Mouse (Mus musculus) heart, embryonic 13.5 days (tissue): ENCODE measurements around the gene Atpif1. TPM values are rescaled to one million over a fixed set of nuclear protein-coding genes. Genes with fewer than 3 reads are reported as not detected.

Source experiments
- ATAC-seq: fragments of 200-750 bp; cut with Nextera tagmentation; 2 replicates; pipeline ENCODE4 v1.8.0; 2017; ENCODE audit warnings: moderate TSS enrichment; ENCODE audit not compliant: insufficient number of reproducible peaks, low FRiP score, low TSS enrichment; ENCODE audit errors: extremely low read depth
- H3K27ac ChIP-seq: fragments of 300-500 bp; sonication (generic); replicated peaks from 2 replicates; pipeline ENCODE4 v1.5.1; 2015; ENCODE audit warnings: moderate library complexity, mild to moderate bottlenecking, inconsistent platforms
- H3K27me3 ChIP-seq: fragments of 300-500 bp; sonication (generic); replicated peaks from 2 replicates; pipeline ENCODE4 v1.6.1; 2015; ENCODE audit warnings: mild to moderate bottlenecking, inconsistent platforms
- H3K36me3 ChIP-seq: fragments of 300-500 bp; sonication (generic); 2 replicates; pipeline ENCODE4 v1.6.1; 2015; ENCODE audit warnings: mild to moderate bottlenecking, inconsistent platforms
- H3K4me1 ChIP-seq: fragments of 300-500 bp; sonication (generic); 2 replicates; pipeline ENCODE4 v1.6.1; 2015; ENCODE audit warnings: inconsistent platforms
- H3K4me2 ChIP-seq: fragments of 300-500 bp; sonication (generic); 2 replicates; pipeline ENCODE4 v1.6.1; 2015; ENCODE audit warnings: inconsistent platforms, mild to moderate bottlenecking, moderate library complexity
- H3K4me3 ChIP-seq: fragments of 300-500 bp; sonication (generic); 2 replicates; pipeline ENCODE4 v1.5.1; 2015; ENCODE audit warnings: moderate library complexity, mild to moderate bottlenecking, inconsistent platforms
- H3K9ac ChIP-seq: fragments of 300-500 bp; sonication (generic); 2 replicates; pipeline ENCODE4 v1.6.1; 2015; ENCODE audit warnings: inconsistent platforms, mild to moderate bottlenecking, moderate library complexity
- H3K9me3 ChIP-seq: fragments of 300-500 bp; sonication (generic); 2 replicates; pipeline ENCODE4 v1.6.1; 2016; ENCODE audit warnings: inconsistent platforms
- WGBS: fragments of 180-500 bp; shearing (Covaris S2); methylation state at CpG from one replicate; pipeline ENCODE4 v1.1.7; 2015; ENCODE audit warnings: mixed read lengths; 5-methylcytosine and 5-hydroxymethylcytosine counted together
- polyA plus RNA-seq: library from polyadenylated mRNA; unstranded; fragments of >200 nt; fragmentation: Nextera tagmentation; extraction: Ambion mirVana; gene quantifications from 2 replicates; pipeline ENCODE4 v1.2.1, GENCODE M21; 2015

Atpif1 gene
- polyA plus RNA-seq, 1 experiment from 2014 or later = 1,230 TPM

DNA sequence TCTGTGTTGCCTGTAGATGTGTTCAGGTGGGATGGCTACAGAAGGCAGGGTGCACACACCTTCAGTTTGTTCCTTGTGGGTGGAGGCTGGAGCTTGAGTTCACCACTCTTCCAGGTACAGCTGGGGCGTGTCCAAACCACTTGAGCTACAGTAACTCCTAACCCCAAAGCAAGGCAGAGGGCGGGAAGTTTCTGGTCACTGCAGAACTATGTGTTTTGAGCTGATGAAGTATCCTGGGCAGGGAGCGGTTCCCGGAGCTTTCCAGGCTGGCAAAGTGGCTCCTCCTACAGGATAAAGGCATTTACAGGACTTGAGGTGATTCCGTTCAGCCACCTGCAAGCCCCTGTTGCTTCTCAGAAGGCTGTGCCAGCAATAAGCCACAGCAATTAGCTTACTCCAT lies 20.8 kb upstream of the Atpif1 start:
- no peak for ATAC-seq
- 61% methylated on average over 5 of the region's 5 CpGs for WGBS
- H3K36me3 ChIP-seq = peaks cover 48% of the 10 kb centered on the region

DNA sequence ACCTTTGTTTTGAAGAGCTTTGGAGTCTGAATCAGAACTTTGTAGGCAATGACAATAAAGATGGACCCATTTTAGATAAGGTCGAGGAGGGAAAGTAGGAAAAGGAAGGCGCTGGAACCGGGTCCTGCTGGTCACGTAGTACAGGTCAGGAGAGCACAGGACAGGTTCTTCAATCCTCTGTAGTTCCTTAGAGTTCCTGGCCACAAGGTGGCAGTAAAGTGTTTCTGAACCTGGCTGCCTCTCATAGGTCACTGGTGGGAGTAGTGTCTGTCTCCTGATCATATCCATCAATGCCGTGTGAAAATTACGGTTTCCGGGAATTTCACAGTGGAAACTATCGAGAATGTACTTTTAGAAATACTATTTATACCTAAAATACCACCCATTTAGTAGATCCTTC lies 12.4 kb upstream of the Atpif1 start:
- Histone ChIP-seq H3K27me3 (no peaks in the 10 kb centered on the region), H3K36me3 (peaks cover 97% of the 10 kb centered on the region), H3K9ac (no peak overlapping the region), H3K4me2 (no peak overlapping the region), H3K27ac (no peak overlapping the region), H3K9me3 (no peaks in the 10 kb centered on the region), H3K4me1 (no peaks in the 10 kb centered on the region), H3K4me3 (no peak overlapping the region)
- ATAC-seq = no peak; the same call in 1 of the 2 replicates
- WGBS = 27% methylated on average over 8 of the region's 8 CpGs

More for the DNA sequence above, 20.8 kb upstream of the Atpif1 start:
- H3K9me3 ChIP-seq = no peaks in the 10 kb centered on the region
- H3K9ac ChIP-seq = peak overlapping the region; percentile 25; the same call in 1 of the 2 replicates
- H3K27ac ChIP-seq = peak overlapping the region; percentile 58; the same call in 1 of the 2 replicates
- H3K4me3 ChIP-seq = no peak overlapping the region
- H3K27me3 ChIP-seq = no peaks in the 10 kb centered on the region
- H3K4me1 ChIP-seq = peaks cover 16% of the 10 kb centered on the region
- no peak overlapping the region for H3K4me2 ChIP-seq

DNA sequence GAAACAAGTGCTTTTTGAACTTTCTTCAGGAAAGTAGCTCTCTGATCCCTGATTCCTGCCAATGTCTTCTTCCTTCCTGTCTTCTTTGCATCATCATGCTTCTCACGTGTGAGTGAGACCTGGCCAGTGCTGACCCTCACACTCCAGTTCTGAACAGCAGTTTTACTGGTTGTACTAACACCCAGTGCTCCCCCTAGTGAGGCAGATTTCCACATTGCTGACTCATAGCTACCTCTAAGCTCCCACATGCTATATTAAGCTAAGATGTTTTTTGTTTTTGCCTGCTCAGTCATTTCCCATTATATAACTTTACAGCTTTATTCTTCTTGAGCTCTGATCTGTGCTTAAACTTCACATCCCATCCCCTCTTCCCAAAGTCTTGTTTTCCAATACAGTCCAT lies 9.3 kb upstream of the Atpif1 start:
- Histone ChIP-seq H3K27ac (no peak overlapping the region), H3K9ac (no peak overlapping the region), H3K9me3 (no peaks in the 10 kb centered on the region), H3K4me1 (peaks cover 2% of the 10 kb centered on the region; the same call in 1 of the 2 replicates), H3K4me2 (no peak overlapping the region), H3K27me3 (no peaks in the 10 kb centered on the region), H3K36me3 (peaks cover 96% of the 10 kb centered on the region), H3K4me3 (no peak overlapping the region)
- WGBS = 45% methylated on average over 1 of the region's 1 CpGs
- no peak for ATAC-seq

DNA sequence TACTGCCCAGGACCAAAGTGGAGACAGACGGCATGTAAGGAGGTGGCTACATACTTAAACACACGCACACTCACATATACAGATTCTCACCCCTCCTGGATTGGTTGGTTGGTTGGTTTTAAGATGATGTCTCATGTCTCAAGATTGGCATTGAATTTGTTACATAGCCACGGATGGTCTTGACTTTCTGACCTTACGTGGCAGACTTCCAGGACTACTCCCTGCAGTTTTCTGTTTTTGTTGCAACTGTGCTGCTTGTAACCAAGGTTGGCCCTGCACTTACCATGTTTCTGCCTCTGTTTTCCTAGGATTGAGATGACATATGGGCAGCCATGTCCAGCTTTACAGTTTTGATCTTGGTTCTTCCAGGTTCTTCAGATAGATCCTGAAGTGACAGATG lies 8.0 kb upstream of the Atpif1 start:
- Histone ChIP-seq H3K27ac (no peak overlapping the region), H3K4me2 (no peak overlapping the region), H3K4me1 (peaks cover 14% of the 10 kb centered on the region), H3K9me3 (no peaks in the 10 kb centered on the region), H3K9ac (no peak overlapping the region), H3K4me3 (no peak overlapping the region), H3K27me3 (no peaks in the 10 kb centered on the region), H3K36me3 (peaks cover 85% of the 10 kb centered on the region)
- 85% methylated on average over 4 of the region's 4 CpGs for WGBS
- no peak for ATAC-seq

DNA sequence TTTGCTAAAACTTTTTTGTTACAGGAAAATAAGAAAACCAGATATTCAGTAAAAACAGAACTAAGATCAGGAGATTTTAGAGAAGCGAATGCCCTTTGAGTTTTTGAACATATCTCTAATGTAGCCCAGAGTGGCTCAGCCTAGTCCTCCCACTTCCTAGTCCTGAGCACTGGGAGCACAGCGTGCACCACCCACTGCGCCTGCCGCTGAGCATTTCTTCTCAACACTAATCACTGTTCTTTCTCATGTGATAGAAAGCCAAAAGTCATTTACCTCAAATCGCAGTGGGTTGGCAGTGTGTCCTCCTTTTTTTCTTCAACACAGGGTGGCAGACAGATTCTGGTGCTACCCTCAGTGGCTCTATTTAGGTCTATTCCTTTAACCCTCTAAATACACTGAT lies 6.0 kb upstream of the Atpif1 start:
- peaks cover 67% of the 10 kb centered on the region for H3K36me3 ChIP-seq
- no peak for ATAC-seq

DNA sequence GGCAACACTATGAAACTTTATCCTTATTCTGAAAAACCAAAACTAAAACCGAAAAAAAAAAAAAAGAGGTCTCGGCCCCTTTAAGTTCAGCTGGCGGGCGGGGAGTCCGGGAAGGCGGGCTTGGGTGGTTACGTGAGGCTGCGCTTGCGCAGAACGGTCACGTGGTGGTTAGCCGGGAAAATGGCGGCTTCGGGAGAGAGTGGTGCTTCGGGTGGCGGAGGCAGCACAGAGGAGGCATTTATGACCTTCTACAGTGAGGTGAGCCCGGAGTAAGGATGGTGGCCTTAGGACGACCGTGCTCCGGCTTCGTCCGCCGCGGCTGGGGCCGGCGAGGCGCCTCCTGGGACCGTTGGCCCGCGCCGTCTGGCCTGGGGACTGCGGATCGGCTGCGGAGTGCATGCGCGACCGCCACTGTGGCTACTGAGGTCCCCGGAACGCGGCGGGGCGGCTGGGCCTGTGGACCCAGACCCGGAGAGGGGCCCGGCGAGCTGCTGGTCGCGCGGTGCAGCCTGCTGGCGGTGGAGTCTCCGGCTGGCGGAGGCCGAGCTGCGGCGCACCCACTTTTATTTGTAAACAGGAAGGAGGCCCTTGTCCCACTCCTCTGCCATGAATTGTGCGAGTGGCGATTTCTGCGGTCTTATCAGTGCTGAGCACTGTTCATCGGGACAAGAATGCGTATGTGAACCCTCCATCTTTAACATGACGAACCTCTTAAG lies 2.1 kb upstream of the Atpif1 start, which contains the start of gene Dnajc8:
Gene Dnajc8, plus strand, starts transcription at position 145 of the 716 bp plus-strand sequence.
- Histone ChIP-seq H3K4me2 (peak within 1 kb of the TSS; percentile 80), H3K4me3 (peak within 1 kb of the TSS; percentile 100), H3K9me3 (no peaks in the 10 kb centered on the region), H3K27ac (peak within 1 kb of the TSS; percentile 86), H3K4me1 (peaks cover 48% of the 10 kb centered on the region), H3K36me3 (peaks cover 43% of the 10 kb centered on the region), H3K27me3 (no peaks in the 10 kb centered on the region), H3K9ac (peak within 1 kb of the TSS; percentile 96)
- peak; percentile 56 for ATAC-seq
- WGBS = under 1% methylated on average over 60 of the region's 60 CpGs

More for the DNA sequence above, 6.0 kb upstream of the Atpif1 start:
- 93% methylated on average over 5 of the region's 5 CpGs for WGBS
- H3K4me3 ChIP-seq = no peak overlapping the region
- H3K4me1 ChIP-seq = peaks cover 25% of the 10 kb centered on the region
- H3K9ac ChIP-seq = no peak overlapping the region
- no peaks in the 10 kb centered on the region for H3K9me3 ChIP-seq
- H3K4me2 ChIP-seq = no peak overlapping the region
- H3K27me3 ChIP-seq = no peaks in the 10 kb centered on the region
- H3K27ac ChIP-seq = no peak overlapping the region

DNA sequence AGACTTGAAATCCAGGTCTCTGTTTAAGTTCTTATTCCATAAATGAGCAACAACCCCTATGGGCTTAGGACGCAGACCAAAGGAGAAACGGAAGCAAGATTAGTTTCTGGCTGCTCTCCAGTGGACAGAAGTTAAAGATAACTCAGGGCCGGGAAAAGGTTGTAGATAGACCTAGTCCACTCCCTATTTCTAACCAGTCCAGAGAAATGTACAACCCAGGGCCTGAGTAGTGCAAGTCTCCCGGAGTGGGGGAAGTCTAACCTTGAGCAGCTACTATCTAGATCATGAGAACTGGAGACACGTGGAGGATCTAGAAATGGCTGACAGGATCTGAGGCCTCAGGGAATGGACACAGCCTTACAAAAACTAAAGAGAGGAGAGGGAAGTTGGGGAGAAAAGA lies 963 bp downstream of the Atpif1 start:
- 1% methylated on average over 5 of the region's 5 CpGs for WGBS
- ATAC-seq = peak; percentile 28; the same call in 1 of the 2 replicates
- H3K4me2 ChIP-seq = peak overlapping the region; percentile 80
- peak overlapping the region; percentile 67 for H3K4me3 ChIP-seq
- peak overlapping the region; percentile 97 for H3K27ac ChIP-seq
- peak overlapping the region; percentile 93 for H3K9ac ChIP-seq
- H3K9me3 ChIP-seq = no peaks in the 10 kb centered on the region
- H3K36me3 ChIP-seq = peaks cover 32% of the 10 kb centered on the region
- peaks cover 48% of the 10 kb centered on the region for H3K4me1 ChIP-seq
- H3K27me3 ChIP-seq = no peaks in the 10 kb centered on the region

DNA sequence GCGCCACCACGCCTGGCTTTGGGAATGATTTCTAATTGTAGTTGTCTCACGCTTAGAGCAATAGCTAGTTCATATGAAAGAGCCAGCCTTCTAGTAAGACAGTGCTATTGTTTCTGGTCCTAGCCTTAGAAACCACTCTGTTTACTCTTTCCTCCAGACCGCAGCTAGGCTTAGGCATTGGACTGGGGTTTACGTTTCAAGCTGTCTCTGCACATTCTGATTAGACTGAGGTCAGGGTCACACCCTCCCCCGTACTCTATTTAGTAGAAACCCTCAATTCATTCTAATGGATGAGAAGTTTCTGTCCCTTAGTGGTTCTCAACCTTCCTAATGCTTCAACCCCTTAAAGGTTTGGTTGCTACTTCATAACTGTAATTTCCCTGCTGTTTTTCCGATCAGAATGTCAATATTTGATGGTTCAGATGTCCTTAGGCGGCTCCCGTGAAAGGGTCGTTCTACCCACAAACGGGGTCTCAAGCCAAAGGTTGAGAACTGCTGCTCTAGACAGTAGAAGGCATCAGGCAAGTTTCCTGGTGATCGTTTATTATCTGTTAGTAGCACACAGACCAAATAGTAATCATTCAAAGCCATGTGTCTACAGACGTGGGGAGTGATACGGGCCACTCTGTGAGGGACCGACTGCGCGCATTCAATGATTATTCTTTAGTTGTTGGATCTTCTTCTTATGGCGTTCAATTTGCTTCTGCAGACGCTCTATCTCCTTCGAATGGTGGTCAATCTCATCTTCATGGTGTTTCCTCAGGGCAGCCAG lies 3.2 kb downstream of the Atpif1 start:
- 82% methylated on average over 20 of the region's 20 CpGs for WGBS
- no peak for ATAC-seq
- H3K4me1 ChIP-seq = peaks cover 33% of the 10 kb centered on the region
- peak overlapping the region; percentile 5; the same call in 1 of the 2 replicates for H3K27ac ChIP-seq
- H3K9ac ChIP-seq = no peak overlapping the region
- peak overlapping the region; percentile 67; the same call in 1 of the 2 replicates for H3K4me3 ChIP-seq
- H3K9me3 ChIP-seq = no peaks in the 10 kb centered on the region
- peak overlapping the region; percentile 80 for H3K4me2 ChIP-seq
- peaks cover 32% of the 10 kb centered on the region for H3K36me3 ChIP-seq
- H3K27me3 ChIP-seq = no peaks in the 10 kb centered on the region

DNA sequence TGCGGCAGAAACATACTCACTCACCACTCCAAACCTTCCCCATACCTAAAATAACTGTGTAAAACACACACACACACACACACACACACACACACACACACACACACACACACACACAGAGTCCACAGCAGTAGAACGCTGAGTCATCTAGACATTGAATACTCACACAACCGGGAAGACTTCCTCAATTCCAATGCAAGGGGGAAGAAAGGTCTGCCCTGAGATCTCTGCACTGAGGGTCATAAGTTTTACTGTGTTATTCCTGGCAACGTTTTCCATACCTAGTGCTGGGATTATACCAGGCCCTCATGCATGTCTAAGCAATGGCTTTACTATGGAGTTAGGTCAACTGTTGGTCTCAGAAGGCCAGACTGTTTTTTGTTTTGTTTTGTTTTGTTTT lies 4.1 kb downstream of the Atpif1 start:
- 70% methylated on average over 4 of the region's 4 CpGs for WGBS

DNA sequence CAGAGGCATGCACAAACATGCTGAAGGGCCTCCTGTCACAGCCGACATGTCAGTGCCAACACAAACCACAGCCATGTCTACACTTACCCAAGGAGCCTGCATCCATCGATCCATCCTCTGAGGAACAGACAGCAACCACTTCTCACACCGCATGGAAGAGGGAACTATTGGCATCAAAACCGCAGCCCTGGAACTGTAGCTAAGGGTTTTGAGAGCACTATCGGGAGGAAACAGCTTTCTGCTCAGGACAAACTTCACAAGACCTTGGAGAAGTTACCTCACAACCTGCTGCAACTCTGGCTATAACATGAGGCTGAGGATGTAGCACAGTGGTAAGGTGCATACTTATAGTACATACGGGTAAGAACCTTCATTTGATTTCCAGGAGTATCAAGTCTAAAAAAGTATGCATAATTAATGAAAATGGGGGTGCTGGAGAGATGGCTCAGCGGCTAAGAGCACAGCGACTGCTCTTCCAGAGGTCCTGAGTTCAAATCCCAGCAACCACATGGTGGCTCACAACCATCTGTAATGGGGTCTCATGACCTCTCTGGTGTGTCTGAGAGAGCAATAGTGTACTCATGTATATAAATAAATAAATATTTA lies 5.4 kb downstream of the Atpif1 start:
- no peak for ATAC-seq

More for the DNA sequence above, 4.1 kb downstream of the Atpif1 start:
- Histone ChIP-seq H3K4me2 (peak overlapping the region; percentile 80; the same call in 1 of the 2 replicates), H3K9ac (no peak overlapping the region), H3K9me3 (no peaks in the 10 kb centered on the region), H3K4me3 (no peak overlapping the region), H3K27me3 (no peaks in the 10 kb centered on the region), H3K27ac (0 out of 2 replicates have a peak overlapping the region, but pooled peaks have one; percentile 5), H3K36me3 (peaks cover 32% of the 10 kb centered on the region), H3K4me1 (peaks cover 36% of the 10 kb centered on the region)
- no peak for ATAC-seq

DNA sequence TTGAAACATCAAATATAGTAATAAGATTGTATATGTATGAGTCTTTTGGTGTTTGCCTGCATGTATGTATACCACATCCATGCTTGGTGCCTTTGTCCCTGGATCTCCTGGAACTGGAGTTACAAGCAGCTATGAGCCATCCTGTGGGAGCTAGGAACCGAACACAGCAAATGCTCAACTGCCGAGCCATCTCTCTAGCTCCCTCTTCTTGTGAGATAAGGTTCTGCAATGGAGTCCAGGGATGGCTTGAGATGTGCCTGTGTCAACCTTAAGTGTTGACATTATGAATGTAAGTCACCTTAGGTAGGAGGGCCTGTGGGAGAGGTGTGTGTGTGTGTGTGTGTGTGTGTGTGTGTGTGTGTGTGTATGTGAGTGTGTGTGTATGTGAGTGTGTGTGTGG lies 6.8 kb downstream of the Atpif1 start:
- H3K27ac ChIP-seq = no peak overlapping the region
- no peaks in the 10 kb centered on the region for H3K9me3 ChIP-seq
- peaks cover 24% of the 10 kb centered on the region for H3K4me1 ChIP-seq
- no peaks in the 10 kb centered on the region for H3K27me3 ChIP-seq
- H3K4me3 ChIP-seq = no peak overlapping the region
- no peak overlapping the region for H3K4me2 ChIP-seq
- no peak overlapping the region for H3K9ac ChIP-seq
- peaks cover 29% of the 10 kb centered on the region for H3K36me3 ChIP-seq
- ATAC-seq = no peak
- 41% methylated on average over 2 of the region's 2 CpGs for WGBS

More for the DNA sequence above, 5.4 kb downstream of the Atpif1 start:
- no peak overlapping the region for H3K27ac ChIP-seq
- H3K4me2 ChIP-seq = no peak overlapping the region
- WGBS = 85% methylated on average over 8 of the region's 8 CpGs
- no peak overlapping the region for H3K4me3 ChIP-seq
- H3K27me3 ChIP-seq = no peaks in the 10 kb centered on the region
- no peaks in the 10 kb centered on the region for H3K9me3 ChIP-seq
- peaks cover 32% of the 10 kb centered on the region for H3K36me3 ChIP-seq
- peaks cover 33% of the 10 kb centered on the region for H3K4me1 ChIP-seq
- H3K9ac ChIP-seq = no peak overlapping the region
